Mouse (Mus musculus): ENCODE measurements around the gene Crot. TPM values are rescaled to one million over a fixed set of nuclear protein-coding genes. Genes with fewer than 3 reads are reported as not detected.

Crot gene
- polyA plus RNA-seq, 1 experiment from 2014 or later = 27.3 TPM

DNA sequence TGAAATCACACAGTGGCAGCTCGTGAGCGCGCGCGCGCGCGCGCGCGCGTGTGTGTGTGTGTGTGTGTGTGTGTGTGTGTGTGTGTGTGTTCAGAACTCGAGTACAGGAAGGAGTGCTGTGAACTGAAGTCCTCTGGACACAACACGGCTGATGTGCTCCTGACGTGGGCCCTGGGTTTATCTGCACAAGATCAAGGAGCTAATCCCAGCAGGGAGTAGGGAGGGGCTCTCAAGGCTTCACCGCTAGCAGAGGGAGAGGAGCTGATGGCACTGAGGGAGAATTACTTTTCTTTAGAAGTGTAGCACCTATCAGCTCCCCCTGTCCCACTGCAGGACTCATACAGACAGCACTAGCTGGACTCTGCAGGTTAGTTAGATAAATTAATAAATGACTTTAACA is 5.5 kb downstream of the Crot start:
- WGBS = 88% methylated on average over 16 of the region's 16 CpGs
- Histone ChIP-seq H3K36me3 (peaks cover 66% of the 10 kb centered on the region), H3K9ac (no peak overlapping the region), H3K4me1 (peaks cover 12% of the 10 kb centered on the region; the same call in 1 of the 2 replicates), H3K27me3 (replicated peaks) (no peaks in the 10 kb centered on the region), H3K4me2 (no peak overlapping the region), H3K9me3 (no peaks in the 10 kb centered on the region), H3K4me3 (no peak overlapping the region), H3K27ac (replicated peaks) (no peak overlapping the region)
- ATAC-seq (ENCODE audit: extremely low read depth, insufficient number of reproducible peaks, low FRiP score, low TSS enrichment) = no peak

DNA sequence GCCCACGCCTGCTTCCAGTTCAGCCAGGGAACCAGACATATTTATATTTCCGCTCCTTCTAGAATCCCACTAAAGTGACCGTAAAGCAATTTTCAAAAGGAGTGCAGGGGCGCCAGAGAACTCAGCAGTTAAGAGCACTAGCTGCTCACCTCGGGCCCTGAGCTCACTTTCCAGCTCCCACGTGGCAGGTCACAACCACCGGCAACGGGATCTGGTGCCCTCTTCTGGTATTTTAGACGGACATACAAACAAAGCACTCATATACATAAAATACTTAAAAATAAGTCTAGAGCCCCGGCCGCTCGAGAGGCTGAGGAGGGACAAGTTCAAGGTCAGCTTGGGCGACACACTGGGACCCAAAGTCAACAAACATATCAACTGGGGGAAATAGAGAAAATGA is 6.6 kb downstream of the Crot start:
- peaks cover 77% of the 10 kb centered on the region for H3K36me3 ChIP-seq
- H3K9ac ChIP-seq = no peak overlapping the region
- no peak overlapping the region for H3K27ac ChIP-seq (replicated peaks)
- H3K9me3 ChIP-seq = no peaks in the 10 kb centered on the region
- WGBS = 85% methylated on average over 13 of the region's 13 CpGs
- peaks cover 5% of the 10 kb centered on the region; the same call in 1 of the 2 replicates for H3K4me1 ChIP-seq
- H3K27me3 ChIP-seq (replicated peaks) = no peaks in the 10 kb centered on the region
- no peak overlapping the region for H3K4me3 ChIP-seq
- no peak for ATAC-seq (ENCODE audit: extremely low read depth, insufficient number of reproducible peaks, low FRiP score, low TSS enrichment)
- H3K4me2 ChIP-seq = no peak overlapping the region

DNA sequence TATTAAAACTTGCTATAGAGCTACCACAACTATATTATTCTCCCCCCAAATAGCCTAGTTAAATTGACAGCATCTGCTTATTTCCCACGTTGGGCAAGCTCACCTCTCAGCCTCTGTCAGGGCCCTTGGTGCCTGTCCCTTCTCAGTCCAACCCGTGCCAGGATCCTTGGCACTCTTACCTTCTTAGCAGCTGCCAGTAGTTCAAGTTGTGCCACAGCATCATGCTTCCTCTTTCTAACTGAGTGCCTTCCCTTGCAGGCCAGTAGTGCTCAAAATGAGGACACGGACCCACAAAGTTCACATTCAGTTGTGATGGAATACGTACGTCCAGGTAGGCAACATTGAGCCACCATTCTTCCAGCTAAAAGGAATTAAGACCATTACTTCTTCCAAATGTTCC is 9.2 kb downstream of the Crot start:
- Histone ChIP-seq H3K4me3 (no peak overlapping the region), H3K36me3 (peaks cover 84% of the 10 kb centered on the region), H3K4me2 (no peak overlapping the region), H3K9ac (no peak overlapping the region), H3K27ac (replicated peaks) (no peak overlapping the region), H3K27me3 (replicated peaks) (no peaks in the 10 kb centered on the region), H3K4me1 (no peaks in the 10 kb centered on the region), H3K9me3 (no peaks in the 10 kb centered on the region)
- no peak for ATAC-seq (ENCODE audit: extremely low read depth, insufficient number of reproducible peaks, low FRiP score, low TSS enrichment)
- 84% methylated on average over 5 of the region's 5 CpGs for WGBS

DNA sequence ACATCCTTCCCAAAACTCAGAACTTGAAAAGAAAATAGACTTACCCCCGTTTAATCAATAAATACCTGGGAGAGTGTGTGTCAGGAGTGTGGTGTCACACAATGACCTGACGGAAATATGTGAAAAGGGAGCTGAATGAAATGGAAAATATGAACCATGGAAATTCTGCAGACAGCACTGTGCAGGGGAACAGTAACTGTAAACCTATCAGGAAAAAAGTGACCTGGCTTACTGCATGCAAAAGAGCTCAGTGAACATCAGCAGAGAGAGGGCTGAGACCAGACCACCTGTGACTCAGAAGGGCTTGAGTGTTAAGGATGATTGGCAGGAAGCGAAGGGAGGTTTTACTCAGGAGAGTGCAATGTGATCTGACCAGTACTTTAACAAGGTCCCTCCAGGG is 11.7 kb downstream of the Crot start:
- Histone ChIP-seq H3K36me3 (peaks cover 81% of the 10 kb centered on the region), H3K9me3 (no peaks in the 10 kb centered on the region), H3K4me2 (no peak overlapping the region), H3K4me3 (no peak overlapping the region), H3K27ac (replicated peaks) (no peak overlapping the region), H3K27me3 (replicated peaks) (no peaks in the 10 kb centered on the region), H3K9ac (no peak overlapping the region), H3K4me1 (no peaks in the 10 kb centered on the region)
- ATAC-seq (ENCODE audit: extremely low read depth, insufficient number of reproducible peaks, low FRiP score, low TSS enrichment) = no peak
- WGBS = 80% methylated on average over 3 of the region's 3 CpGs

DNA sequence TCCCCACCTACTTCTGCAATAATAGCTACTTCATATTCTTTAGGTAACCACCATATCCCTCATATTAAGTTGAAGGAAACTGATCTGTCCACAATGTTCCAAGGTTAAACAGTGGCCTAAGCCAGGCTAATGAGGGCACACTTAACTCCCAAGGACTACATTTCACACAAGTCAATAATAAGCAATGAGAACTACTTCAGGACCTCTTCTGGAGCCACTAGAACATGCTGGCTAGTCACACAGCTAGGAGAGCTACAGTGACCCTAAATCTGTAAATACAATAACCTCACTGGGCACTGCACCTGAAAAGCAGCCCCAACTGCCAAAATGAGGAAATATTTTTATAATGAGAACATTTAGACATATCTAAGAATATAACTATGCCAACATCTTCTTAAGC is 22.4 kb downstream of the Crot start:
- Histone ChIP-seq H3K9me3 (no peaks in the 10 kb centered on the region), H3K27me3 (replicated peaks) (no peaks in the 10 kb centered on the region), H3K4me1 (no peaks in the 10 kb centered on the region), H3K27ac (replicated peaks) (no peak overlapping the region), H3K9ac (no peak overlapping the region), H3K36me3 (peaks cover 70% of the 10 kb centered on the region), H3K4me2 (no peak overlapping the region), H3K4me3 (no peak overlapping the region)
- no peak for ATAC-seq (ENCODE audit: extremely low read depth, insufficient number of reproducible peaks, low FRiP score, low TSS enrichment)

DNA sequence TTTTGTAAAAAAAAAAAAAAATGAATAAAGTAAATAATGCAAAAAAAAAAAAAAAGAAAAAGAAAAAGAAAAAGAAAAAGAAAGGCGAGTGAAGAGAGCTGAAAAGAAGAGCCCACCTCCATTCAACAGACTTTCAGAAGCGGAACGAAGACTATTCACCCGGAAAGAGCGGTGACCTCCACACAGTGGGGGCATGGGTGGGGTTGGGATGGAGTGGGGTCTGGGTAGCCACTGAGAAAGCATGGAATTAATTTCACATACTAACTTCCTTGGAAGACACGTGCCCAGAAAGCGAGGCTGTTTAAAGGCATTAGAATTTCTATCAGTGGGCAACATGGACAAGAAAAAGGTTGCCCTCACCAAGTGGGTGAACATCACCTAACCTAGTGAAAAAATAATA is 24.8 kb downstream of the Crot start:
- Histone ChIP-seq H3K4me1 (no peaks in the 10 kb centered on the region), H3K9me3 (no peaks in the 10 kb centered on the region), H3K4me3 (no peak overlapping the region), H3K36me3 (peaks cover 77% of the 10 kb centered on the region), H3K9ac (no peak overlapping the region), H3K4me2 (no peak overlapping the region), H3K27ac (replicated peaks) (no peak overlapping the region), H3K27me3 (replicated peaks) (no peaks in the 10 kb centered on the region)
- WGBS = 91% methylated on average over 7 of the region's 7 CpGs
- no peak for ATAC-seq (ENCODE audit: extremely low read depth, insufficient number of reproducible peaks, low FRiP score, low TSS enrichment)

DNA sequence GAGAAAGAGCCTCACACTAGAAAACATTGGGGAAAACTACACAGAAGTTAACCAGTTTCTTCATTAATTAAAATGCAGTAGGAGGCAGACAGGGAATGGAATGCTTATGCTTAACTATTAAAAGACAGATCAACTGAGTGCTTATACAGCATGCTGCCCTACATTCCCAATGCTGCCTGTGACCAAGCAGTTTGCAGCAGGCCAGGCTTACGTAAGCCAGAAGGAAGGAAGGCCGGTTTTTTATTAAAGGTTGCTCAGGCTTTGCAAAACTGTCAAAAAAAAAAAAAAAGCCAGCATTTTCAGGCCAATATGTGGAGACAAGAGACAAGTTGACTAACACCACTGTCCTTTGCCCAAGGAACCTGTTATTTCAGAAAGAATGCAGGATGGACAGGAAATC is 26.4 kb downstream of the Crot start:
- Histone ChIP-seq H3K4me3 (no peak overlapping the region), H3K9ac (no peak overlapping the region), H3K9me3 (no peaks in the 10 kb centered on the region), H3K27ac (replicated peaks) (no peak overlapping the region), H3K4me1 (no peaks in the 10 kb centered on the region), H3K4me2 (no peak overlapping the region), H3K27me3 (replicated peaks) (no peaks in the 10 kb centered on the region), H3K36me3 (peaks cover 88% of the 10 kb centered on the region)
- 87% methylated on average over 2 of the region's 2 CpGs for WGBS
- no peak for ATAC-seq (ENCODE audit: extremely low read depth, insufficient number of reproducible peaks, low FRiP score, low TSS enrichment)

DNA sequence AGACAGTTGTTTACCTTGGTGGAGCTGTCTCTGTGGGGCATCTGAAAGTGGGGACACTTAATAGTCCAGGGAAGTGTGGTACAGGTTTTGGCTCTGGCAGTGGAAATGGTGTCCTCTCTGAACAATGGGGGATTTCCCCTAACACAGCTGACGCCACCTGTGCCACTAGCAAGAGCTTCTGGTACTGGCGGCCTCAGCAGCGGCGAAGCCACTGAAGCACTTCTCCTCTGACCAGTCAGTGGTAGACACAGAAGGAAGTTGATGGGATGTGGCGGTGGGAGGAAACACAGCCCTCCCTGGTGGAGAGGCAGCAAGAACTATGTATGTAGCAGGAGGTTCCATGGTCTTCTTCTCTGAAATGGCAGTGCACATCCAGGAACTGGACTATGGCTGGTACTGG is 32.6 kb downstream of the Crot start:
- 88% methylated on average over 5 of the region's 5 CpGs for WGBS
- Histone ChIP-seq H3K27ac (replicated peaks) (no peak overlapping the region), H3K9me3 (no peaks in the 10 kb centered on the region), H3K4me3 (no peak overlapping the region), H3K4me1 (no peaks in the 10 kb centered on the region), H3K27me3 (replicated peaks) (no peaks in the 10 kb centered on the region), H3K4me2 (no peak overlapping the region), H3K9ac (no peak overlapping the region), H3K36me3 (peaks cover 58% of the 10 kb centered on the region)
- ATAC-seq (ENCODE audit: extremely low read depth, insufficient number of reproducible peaks, low FRiP score, low TSS enrichment) = no peak

DNA sequence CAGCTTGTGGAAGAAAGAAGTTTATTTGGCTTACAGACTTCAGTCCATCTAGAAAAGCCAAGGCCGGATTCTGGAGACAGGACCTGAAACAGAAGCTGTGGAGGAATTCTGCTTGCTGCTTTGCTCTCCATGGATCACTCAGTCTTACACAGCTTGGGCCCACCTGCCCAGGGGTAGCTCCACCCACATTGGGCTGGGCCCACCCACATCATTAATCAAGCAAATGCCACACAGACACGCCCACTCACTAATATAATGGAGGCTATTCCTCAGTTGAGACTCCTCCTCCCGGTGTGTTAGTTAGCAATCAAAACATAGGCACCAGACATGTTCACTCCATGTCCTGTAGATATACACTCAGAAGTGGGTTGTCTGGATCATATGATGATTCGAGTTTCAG is 36.6 kb downstream of the Crot start:
- Histone ChIP-seq H3K4me3 (no peak overlapping the region), H3K27me3 (replicated peaks) (no peaks in the 10 kb centered on the region), H3K9ac (no peak overlapping the region), H3K36me3 (peaks cover 22% of the 10 kb centered on the region), H3K9me3 (no peaks in the 10 kb centered on the region), H3K27ac (replicated peaks) (no peak overlapping the region), H3K4me2 (no peak overlapping the region), H3K4me1 (no peaks in the 10 kb centered on the region)
- 82% methylated on average over 4 of the region's 4 CpGs for WGBS
- ATAC-seq (ENCODE audit: extremely low read depth, insufficient number of reproducible peaks, low FRiP score, low TSS enrichment) = no peak

DNA sequence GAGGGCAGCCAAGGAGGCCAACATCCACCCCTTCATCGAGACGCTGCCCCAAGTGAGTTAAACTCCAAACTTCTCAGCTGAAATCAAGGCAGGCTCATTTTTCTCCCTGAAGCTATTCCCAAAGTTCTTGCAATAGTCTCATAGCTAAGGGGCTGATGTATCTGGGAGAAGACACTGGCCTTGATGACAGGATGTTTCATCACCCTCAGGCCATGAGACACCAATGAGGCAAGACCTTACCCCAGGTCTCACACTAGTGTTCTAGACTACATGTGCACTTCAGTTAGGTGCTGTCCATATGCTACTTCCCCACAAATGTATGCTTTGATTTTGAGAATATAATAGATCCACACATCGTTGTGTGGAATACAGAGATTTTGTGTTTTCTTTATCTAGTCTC is 41.6 kb downstream of the Crot start:
- Histone ChIP-seq H3K9me3 (no peaks in the 10 kb centered on the region), H3K9ac (no peak overlapping the region), H3K27me3 (replicated peaks) (no peaks in the 10 kb centered on the region), H3K27ac (replicated peaks) (no peak overlapping the region), H3K4me3 (no peak overlapping the region), H3K36me3 (no peaks in the 10 kb centered on the region), H3K4me1 (no peaks in the 10 kb centered on the region), H3K4me2 (no peak overlapping the region)
- ATAC-seq (ENCODE audit: extremely low read depth, insufficient number of reproducible peaks, low FRiP score, low TSS enrichment) = no peak
- WGBS = 87% methylated on average over 3 of the region's 3 CpGs

DNA sequence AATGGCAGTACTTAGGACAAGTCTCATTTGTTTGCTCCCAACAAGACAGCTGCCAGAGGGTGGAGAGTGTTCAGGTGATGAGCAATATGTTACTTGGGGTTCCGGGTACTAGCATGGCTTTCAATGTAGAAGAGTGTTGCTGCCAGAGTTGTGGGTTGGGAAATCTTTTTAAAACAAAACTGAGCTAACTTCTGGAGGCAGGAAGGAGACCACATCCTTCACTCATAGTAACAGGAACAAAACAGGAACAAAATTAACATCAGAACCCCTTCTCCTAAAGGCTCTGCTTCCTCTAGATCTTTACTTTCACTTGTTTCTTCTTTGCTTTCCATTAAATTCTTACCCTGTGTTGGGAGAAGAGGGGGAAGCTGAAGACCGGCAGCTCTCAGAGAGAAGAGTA is 43.5 kb downstream of the Crot start:
- Histone ChIP-seq H3K27ac (replicated peaks) (no peak overlapping the region), H3K9me3 (no peaks in the 10 kb centered on the region), H3K36me3 (no peaks in the 10 kb centered on the region), H3K27me3 (replicated peaks) (no peaks in the 10 kb centered on the region), H3K9ac (no peak overlapping the region), H3K4me1 (no peaks in the 10 kb centered on the region), H3K4me3 (no peak overlapping the region), H3K4me2 (no peak overlapping the region)
- ATAC-seq (ENCODE audit: extremely low read depth, insufficient number of reproducible peaks, low FRiP score, low TSS enrichment) = no peak
- WGBS = 80% methylated on average over 2 of the region's 2 CpGs

DNA sequence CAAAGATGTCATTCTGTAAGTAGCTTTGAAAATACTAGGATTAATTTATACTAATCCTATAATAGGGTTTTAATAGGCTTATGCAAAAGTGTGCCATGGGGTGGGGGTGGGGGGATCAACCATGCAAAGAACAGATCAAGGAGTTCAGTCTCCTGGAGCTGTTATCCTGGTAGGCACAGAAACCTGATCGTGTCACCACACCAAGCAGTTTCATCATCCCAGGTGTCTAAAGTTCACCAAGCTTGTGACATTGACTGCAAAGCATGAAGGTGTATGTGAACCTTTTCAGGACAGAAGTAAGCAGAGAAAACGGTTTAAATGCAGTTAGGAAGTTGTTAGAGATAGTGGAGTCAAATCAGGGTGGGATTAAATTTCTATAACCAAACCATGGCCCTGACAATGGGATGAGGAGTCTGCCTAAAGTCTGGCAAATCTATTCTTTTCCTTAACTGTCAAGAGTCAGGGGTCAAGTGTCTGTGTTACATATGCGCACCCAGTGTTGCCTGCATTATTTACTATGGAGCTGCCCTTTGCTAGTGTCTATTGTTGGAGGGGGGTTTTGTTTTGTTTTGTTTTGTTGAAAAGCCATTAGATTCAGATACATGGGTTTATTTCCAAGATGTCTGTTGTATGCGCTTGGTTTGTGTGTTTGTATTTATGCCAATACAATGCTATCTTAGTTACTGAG is 49.6 kb downstream of the Crot start:
- no peak overlapping the region for H3K4me3 ChIP-seq
- no peak overlapping the region for H3K4me2 ChIP-seq
- H3K4me1 ChIP-seq = no peaks in the 10 kb centered on the region
- no peak overlapping the region for H3K9ac ChIP-seq
- H3K27ac ChIP-seq (replicated peaks) = no peak overlapping the region
- no peak for ATAC-seq (ENCODE audit: extremely low read depth, insufficient number of reproducible peaks, low FRiP score, low TSS enrichment)
- no peaks in the 10 kb centered on the region for H3K9me3 ChIP-seq
- H3K27me3 ChIP-seq (replicated peaks) = no peaks in the 10 kb centered on the region
- no peaks in the 10 kb centered on the region for H3K36me3 ChIP-seq
- WGBS = 62% methylated on average over 4 of the region's 4 CpGs

Measured in heart, embryonic 13.5 days (tissue).